Mouse (Mus musculus): ENCODE measurements around the gene Gm9573. TPM values are rescaled to one million over a fixed set of nuclear protein-coding genes. Genes with fewer than 3 reads are reported as not detected.

Gm9573 gene
- not detected for total RNA-seq (2021)
- long read RNA-seq, experiment 1, partial matches to known transcripts = 0 of 2 reads
- long read RNA-seq, experiment 1, other reads (novel, unspliced or antisense) = 2 of 2 reads
- long read RNA-seq, experiment 2, partial matches to known transcripts = 0 of 2 reads
- long read RNA-seq, experiment 2, other reads (novel, unspliced or antisense) = 2 of 2 reads

GRCm38 (mm10) chr17:35626537-35626936 is at the start of gene Gm9573:
TSS of gene Gm9573 (minus strand) at chr17:35626637.
- no peak for DNase-seq (ENCODE audit: low spot score in 2 of 2)

- DNase-seq (ENCODE audit: low spot score in 2 of 2) = peak; percentile 88 to 90
Measured at GRCm38 (mm10) chr17:35673416-35674035, 47.1 kb upstream of the Gm9573 start, which contains the start of gene Gtf2h4. TSS of gene Gtf2h4 (minus strand) at chr17:35673739.

GRCm38 (mm10) chr17:35672527-35672926 is 46.1 kb upstream of the Gm9573 start:
- DNase-seq (ENCODE audit: low spot score in 2 of 2) = no peak

GRCm38 (mm10) chr17:35671846-35672245 is 45.4 kb upstream of the Gm9573 start:
- DNase-seq (ENCODE audit: low spot score in 2 of 2) = no peak

- no peak for DNase-seq (ENCODE audit: low spot score in 2 of 2)
Measured at GRCm38 (mm10) chr17:35669731-35670130, 43.3 kb upstream of the Gm9573 start.

GRCm38 (mm10) chr17:35667334-35668065 is 41.1 kb upstream of the Gm9573 start, which contains the start of gene Vars2:
TSS of gene Vars2 (minus strand) at chr17:35667592.
- peak; percentile 96 to 97 for DNase-seq (ENCODE audit: low spot score in 2 of 2)

GRCm38 (mm10) chr17:35666851-35667256 is 40.4 kb upstream of the Gm9573 start:
- peak in 1 of 2 experiments; percentile 39 for DNase-seq (ENCODE audit: low spot score in 2 of 2)

- peak; percentile 44 to 47 for DNase-seq (ENCODE audit: low spot score in 2 of 2)
Measured at GRCm38 (mm10) chr17:35665957-35666515, 39.6 kb upstream of the Gm9573 start.

GRCm38 (mm10) chr17:35653086-35653485 is 26.6 kb upstream of the Gm9573 start:
- no peak for DNase-seq (ENCODE audit: low spot score in 2 of 2)

- DNase-seq (ENCODE audit: low spot score in 2 of 2) = no peak
Measured at GRCm38 (mm10) chr17:35649429-35649828, 23.0 kb upstream of the Gm9573 start.

- DNase-seq (ENCODE audit: low spot score in 2 of 2) = no peak
Measured at GRCm38 (mm10) chr17:35643609-35644236, 17.3 kb upstream of the Gm9573 start, which contains the start of gene Mucl3. TSS of gene Mucl3 (minus strand) at chr17:35643695.

- DNase-seq (ENCODE audit: low spot score in 2 of 2) = no peak
Measured at GRCm38 (mm10) chr17:35639352-35639751, 12.9 kb upstream of the Gm9573 start.

- peak; percentile 18 for DNase-seq (ENCODE audit: low spot score in 2 of 2)
Measured at GRCm38 (mm10) chr17:35638475-35639190, 12.2 kb upstream of the Gm9573 start.

GRCm38 (mm10) chr17:35636363-35636762 is 9.9 kb upstream of the Gm9573 start:
- peak; percentile 28 to 44 for DNase-seq (ENCODE audit: low spot score in 2 of 2)

- peak; percentile 81 to 83 for DNase-seq (ENCODE audit: low spot score in 2 of 2)
Measured at GRCm38 (mm10) chr17:35635699-35636111, 9.3 kb upstream of the Gm9573 start.

- DNase-seq (ENCODE audit: low spot score in 2 of 2) = peak in 1 of 2 experiments; percentile 12
Measured at GRCm38 (mm10) chr17:35635202-35635601, 8.8 kb upstream of the Gm9573 start.

- peak; percentile 59 to 73 for DNase-seq (ENCODE audit: low spot score in 2 of 2)
Measured at GRCm38 (mm10) chr17:35633992-35634391, 7.6 kb upstream of the Gm9573 start.

- DNase-seq (ENCODE audit: low spot score in 2 of 2) = no peak
Measured at GRCm38 (mm10) chr17:35617127-35617526, 9.3 kb downstream of the Gm9573 start.

GRCm38 (mm10) chr17:35601736-35602354 is 24.6 kb downstream of the Gm9573 start:
- no peak for DNase-seq (ENCODE audit: low spot score in 2 of 2)

- no peak for DNase-seq (ENCODE audit: low spot score in 2 of 2)
Measured at GRCm38 (mm10) chr17:35601249-35601648, 25.2 kb downstream of the Gm9573 start, which contains the start of gene Sfta2. TSS of gene Sfta2 (plus strand) at chr17:35601549.
